Mouse (Mus musculus) urinary bladder, postnatal 36 days (tissue): ENCODE measurements around the gene Esyt2.

ENCODE experiments used
- DNase-seq, 2 experiments: peaks; one replicate each; pipeline ENCODE4 v3.0.0; 2022; ENCODE audit warnings: low spot score in 2 of 2, mixed read lengths in 1 of 2

Esyt2 gene

DNA sequence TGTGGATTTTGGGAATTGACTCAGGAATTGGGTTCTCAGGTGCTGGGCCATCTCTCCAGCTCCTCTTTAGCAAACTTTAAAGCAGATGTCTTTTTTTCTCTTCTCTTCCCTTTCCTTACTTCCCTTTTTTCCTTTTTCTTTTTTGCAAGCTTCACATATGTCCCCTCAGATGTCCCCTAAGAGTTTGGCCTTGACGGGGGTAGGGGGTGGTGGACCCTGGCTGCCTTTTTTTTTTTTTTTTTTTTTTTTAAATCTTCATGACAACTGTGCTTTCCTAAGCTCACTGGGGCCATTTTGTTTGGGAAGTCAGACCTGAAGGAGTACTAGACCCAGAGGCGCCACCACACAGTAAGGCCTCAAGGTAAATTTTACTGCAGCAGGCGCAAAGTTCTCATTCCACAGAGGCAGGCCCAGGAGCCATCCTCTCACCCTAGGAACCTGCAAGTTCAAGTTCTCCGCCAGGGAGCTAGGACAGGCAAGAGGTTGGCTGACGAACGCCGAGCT lies 795 bp upstream of the Esyt2 start:
- no peak for DNase-seq

DNA sequence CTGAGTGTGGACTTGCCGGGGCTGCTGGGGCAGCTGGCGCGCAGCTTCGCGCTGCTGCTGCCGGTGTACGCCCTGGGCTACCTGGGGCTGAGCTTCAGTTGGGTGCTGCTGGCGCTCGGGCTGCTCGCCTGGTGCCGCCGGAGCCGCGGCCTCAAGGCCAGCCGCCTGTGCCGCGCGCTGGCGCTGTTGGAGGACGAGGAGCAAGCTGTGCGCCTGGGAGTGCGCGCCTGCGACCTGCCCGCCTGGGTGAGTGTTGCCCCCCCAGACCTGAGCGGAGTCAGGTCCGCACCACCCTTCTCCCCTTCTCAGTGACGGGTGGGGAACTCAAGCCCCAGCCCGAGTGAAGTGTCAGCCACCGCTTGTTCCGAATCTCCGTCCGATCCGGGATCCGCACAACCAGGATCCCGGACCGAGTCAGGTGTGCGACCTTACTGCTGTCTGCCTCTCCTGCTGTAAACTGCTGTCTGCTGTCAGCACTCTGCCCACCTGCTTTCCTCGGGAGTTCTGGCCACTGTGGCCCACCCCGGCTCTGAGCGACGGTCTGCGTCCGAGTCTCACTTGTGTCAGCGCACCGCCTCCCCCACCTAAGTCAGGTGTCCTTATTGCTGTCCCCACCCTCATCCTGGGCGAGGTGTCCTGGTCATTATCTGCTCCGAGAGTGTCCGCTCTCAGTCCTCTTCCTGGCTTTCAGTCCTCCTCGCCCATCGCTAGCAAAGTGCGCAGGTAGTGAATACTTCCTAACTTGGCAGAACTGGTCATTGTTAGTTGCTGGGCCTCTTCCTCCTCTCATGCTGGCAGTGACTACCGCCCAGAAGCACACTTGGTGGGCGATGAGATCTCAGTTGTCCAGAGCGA lies 658 bp downstream of the Esyt2 start:
- DNase-seq: peak; percentile 15 to 26

DNA sequence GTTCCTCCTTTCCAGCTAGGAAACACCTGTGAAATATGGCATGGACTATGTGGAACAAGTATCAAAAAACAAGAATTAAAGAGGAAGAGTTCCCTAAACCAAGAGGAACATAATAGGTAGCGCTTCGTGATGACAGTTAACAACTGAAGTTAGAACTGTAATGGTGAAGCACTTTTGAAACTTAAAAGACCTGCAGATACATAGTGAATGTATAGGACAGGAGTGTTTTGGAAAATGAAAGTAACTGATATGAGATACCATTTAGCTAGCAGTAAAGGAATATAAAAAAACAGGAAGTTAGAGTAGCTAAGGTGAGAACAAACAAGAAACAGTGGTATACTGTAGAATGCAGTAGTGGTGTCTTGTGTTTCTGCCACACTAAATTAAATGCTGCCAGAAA lies 1.9 kb downstream of the Esyt2 start:
- no peak for DNase-seq

DNA sequence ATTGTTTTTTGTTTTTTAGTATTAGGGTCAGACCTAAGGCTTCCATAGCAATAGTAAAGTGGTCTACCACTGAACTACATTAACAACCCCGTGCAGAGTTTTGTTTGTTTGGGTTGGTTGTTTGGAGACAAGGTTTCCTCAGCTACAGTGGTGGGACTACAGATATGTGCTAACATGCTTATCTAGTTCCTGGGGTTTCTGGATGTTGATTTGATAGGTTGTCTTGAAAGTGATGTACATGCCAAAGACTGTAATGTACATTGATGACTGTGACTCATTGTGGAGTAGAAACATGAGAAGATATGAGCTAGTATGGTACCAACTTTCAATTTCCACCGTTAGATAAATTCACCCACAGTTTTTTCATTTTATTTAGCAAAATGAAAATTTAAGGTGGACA lies 2.5 kb downstream of the Esyt2 start:
- no peak for DNase-seq

GRCm38 (mm10) chr12:116293185-116293584 lies 12.2 kb downstream of the Esyt2 start:
- DNase-seq: no peak

GRCm38 (mm10) chr12:116293599-116294292 lies 12.8 kb downstream of the Esyt2 start:
- no peak for DNase-seq

DNA sequence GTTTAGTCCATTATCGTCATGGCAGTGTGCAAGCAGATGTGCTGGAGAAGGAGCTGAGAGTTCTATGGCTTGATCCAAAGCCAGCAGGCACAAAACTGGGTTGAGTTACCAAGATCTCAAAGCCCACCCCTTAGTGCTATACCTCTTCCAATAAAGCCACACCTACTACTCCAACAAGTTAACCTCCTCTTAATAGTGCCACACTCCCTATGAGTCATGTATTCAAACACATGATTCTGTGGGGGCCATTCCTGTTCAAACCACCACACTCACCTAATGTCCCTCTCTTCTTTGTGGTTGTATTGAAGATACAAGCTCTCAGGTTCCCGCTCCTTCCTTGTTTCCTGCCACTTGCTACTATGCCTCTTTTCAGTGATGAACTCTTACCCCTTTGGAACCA lies 18.9 kb downstream of the Esyt2 start:
- no peak for DNase-seq

DNA sequence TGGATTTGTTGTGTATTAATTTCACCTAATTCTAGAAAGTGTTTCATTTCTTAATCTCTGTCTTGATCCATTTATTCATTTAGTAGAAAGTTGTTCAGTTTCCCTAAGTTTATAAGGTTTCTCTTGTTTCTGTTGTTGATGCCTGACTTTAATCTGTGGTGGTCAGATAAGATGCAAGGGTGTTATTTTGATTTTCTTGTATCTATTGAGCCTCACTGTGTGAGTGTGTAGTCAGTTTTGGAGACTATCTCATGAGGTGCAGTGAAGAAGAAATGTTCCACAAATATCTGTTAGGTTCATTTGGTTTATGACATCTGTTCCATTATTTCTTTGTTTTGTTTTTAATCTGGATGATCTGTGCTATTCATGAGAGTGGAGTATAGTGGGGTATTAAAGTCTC lies 21.2 kb downstream of the Esyt2 start:
- no peak for DNase-seq

GRCm38 (mm10) chr12:116306042-116306441 lies 25.0 kb downstream of the Esyt2 start:
- peak in 1 of 2 experiments; percentile 21 for DNase-seq

GRCm38 (mm10) chr12:116307870-116308269 lies 26.9 kb downstream of the Esyt2 start:
- no peak for DNase-seq

- no peak for DNase-seq
Observed at GRCm38 (mm10) chr12:116308612-116309011, 27.6 kb downstream of the Esyt2 start.

- no peak for DNase-seq
Observed at GRCm38 (mm10) chr12:116313816-116314215, 32.8 kb downstream of the Esyt2 start.

- no peak for DNase-seq
Observed at GRCm38 (mm10) chr12:116315498-116315897, 34.5 kb downstream of the Esyt2 start.

DNA sequence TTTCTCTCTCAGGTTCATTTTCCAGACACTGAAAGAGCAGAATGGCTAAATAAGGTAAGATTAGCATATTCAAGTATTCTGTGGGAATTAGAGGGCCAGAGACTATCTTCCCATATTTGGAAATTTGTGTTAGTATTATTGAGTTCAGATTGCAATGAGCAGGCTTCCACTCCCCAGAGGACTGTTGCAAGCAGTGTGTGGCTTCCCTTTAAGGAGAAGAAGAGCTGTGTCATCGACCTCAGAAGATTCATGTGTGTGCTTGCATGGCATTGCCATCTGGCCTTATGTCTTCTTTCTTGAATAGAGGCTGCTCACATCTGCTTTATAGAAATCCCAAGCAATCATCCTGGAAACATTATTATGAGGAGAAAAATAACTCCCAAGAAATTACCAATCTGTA lies 36.8 kb downstream of the Esyt2 start:
- DNase-seq: no peak

- DNase-seq: peak in 1 of 2 experiments; percentile 29
Observed at GRCm38 (mm10) chr12:116325545-116325944, 44.5 kb downstream of the Esyt2 start.

DNA sequence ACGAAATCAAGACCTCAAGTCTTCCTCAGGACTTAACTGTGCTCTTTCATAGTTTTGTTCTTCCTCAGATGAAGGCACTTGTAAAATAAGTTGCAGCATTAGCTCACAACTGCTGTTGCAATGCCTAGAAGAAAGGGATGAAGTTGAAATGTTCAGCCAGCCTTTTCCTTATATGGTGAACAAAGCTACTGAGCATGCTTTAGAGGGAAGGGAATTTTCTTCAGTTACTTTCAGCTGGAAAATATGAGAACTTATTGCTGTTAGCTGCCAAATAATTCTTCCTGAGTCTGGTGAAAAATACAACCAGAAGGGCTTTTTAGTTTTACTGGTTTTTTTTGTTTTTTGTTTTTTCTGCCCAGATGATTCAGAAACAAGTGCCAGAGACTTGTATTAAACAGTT lies 45.2 kb downstream of the Esyt2 start:
- no peak for DNase-seq

DNA sequence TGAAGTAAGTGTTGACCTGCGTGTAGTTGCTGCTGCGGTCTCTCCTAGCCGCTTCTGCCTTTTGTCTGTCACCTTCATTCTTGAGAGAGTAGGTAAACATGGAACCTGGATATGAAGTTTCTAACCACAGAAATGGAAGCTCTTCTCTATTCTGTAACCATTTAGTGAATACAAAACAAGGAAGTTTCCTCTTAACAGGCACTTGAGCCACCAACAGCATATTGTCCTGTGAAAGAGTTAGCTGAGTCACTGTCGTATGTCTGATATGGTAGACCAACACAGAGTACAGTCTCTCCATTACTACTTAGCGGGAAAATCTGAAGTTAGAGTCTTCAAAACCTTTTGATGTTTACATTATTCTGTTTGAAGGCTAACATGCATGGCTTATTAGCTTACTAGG lies 53.3 kb downstream of the Esyt2 start:
- DNase-seq: no peak

- DNase-seq: no peak
Observed at GRCm38 (mm10) chr12:116340160-116340559, 59.2 kb downstream of the Esyt2 start.

GRCm38 (mm10) chr12:116348755-116349286 lies 67.8 kb downstream of the Esyt2 start:
- no peak for DNase-seq

- DNase-seq: no peak
Observed at GRCm38 (mm10) chr12:116349376-116349775, 68.4 kb downstream of the Esyt2 start.

- no peak for DNase-seq
Observed at GRCm38 (mm10) chr12:116351022-116351421, 70.0 kb downstream of the Esyt2 start.

GRCm38 (mm10) chr12:116352404-116352803 lies 71.4 kb downstream of the Esyt2 start:
- no peak for DNase-seq

- no peak for DNase-seq
Observed at GRCm38 (mm10) chr12:116354694-116355093, 73.7 kb downstream of the Esyt2 start.
